Mouse (Mus musculus): ENCODE measurements at regions not wholly inside any gene's neighbourhood (a gene's known extent, or its start where the extent isn't known, plus 50 kb on each side); places are given as distances from the start of the nearest gene placed in this dataset.

GRCm38 (mm10) chr10:97381586-97381985 lies 97.8 kb upstream of the Dcn start:
- DNase-seq (ENCODE audit: low spot score in 2 of 2): peak in 1 of 2 experiments; percentile 31

DNA sequence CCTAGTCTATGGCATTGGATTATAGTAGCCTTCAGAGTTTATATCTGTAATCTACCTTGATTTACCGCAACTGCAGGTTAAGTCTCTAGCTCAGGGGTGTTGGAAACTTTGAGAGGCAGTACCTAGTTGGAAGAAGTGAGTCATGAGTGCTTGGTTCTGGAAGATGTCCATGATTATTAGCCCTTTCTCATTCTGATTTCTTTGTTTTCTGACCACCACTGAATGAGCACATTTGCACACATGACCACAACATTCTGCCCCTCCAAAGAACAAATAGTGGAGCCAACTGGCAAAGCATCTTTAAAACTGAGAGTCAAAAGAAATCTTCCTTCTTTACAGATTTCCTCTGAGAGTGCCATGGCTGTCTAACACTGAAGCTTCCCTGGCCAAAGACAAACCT lies 95.5 kb upstream of the Dcn start:
- DNase-seq (ENCODE audit: low spot score in 2 of 2): no peak

GRCm38 (mm10) chr10:97387196-97387876 lies 92.1 kb upstream of the Dcn start:
- DNase-seq (ENCODE audit: low spot score in 2 of 2): no peak

GRCm38 (mm10) chr10:97389647-97390590 lies 89.5 kb upstream of the Dcn start:
- DNase-seq (ENCODE audit: low spot score in 2 of 2): peak in 1 of 2 experiments; percentile 6

- DNase-seq (ENCODE audit: low spot score in 2 of 2): no peak
Measured at GRCm38 (mm10) chr10:97397062-97397771, 82.2 kb upstream of the Dcn start.

GRCm38 (mm10) chr10:97397896-97398295 lies 81.5 kb upstream of the Dcn start:
- no peak for DNase-seq (ENCODE audit: low spot score in 2 of 2)

- DNase-seq (ENCODE audit: low spot score in 2 of 2): no peak
Measured at GRCm38 (mm10) chr10:97402524-97402923, 76.9 kb upstream of the Dcn start.

DNA sequence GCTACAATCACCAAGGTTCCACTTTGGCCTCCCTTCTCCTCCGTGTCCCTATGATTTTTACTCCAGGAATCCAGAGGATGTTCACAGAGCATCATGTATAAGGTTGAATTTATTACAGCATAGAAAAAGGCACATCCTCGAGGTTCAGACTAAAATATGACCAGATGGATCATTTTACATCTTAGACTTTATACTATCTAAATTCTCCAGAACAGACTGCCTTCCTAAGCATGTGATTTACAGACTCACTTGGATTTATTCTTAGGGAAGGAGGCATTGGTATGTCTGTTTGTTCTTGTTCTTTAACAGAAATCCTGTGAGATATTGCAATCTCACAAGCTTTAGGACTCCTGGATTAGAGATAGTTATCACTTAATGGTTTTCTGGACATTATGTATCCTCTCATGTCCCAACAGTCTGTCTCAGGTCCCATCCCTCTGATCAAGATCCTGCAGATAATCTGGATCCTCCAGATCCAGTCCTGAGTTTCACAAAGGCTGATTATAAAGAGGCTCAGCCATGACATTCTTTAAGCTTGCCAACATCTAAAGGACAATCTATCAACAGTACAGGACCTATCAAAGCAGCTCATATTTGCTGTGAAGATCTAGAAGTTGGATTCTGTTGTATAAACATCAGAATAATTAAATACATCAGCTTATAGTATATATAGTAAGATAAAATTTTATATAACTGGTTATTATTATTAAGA lies 75.2 kb upstream of the Dcn start:
- DNase-seq (ENCODE audit: low spot score in 2 of 2): no peak

- no peak for DNase-seq (ENCODE audit: low spot score in 2 of 2)
Measured at GRCm38 (mm10) chr10:97409181-97409581, 70.2 kb upstream of the Dcn start.

- DNase-seq (ENCODE audit: low spot score in 2 of 2): no peak
Measured at GRCm38 (mm10) chr10:97409909-97410308, 69.5 kb upstream of the Dcn start.

- no peak for DNase-seq (ENCODE audit: low spot score in 2 of 2)
Measured at GRCm38 (mm10) chr10:97422579-97422978, 56.8 kb upstream of the Dcn start.

DNA sequence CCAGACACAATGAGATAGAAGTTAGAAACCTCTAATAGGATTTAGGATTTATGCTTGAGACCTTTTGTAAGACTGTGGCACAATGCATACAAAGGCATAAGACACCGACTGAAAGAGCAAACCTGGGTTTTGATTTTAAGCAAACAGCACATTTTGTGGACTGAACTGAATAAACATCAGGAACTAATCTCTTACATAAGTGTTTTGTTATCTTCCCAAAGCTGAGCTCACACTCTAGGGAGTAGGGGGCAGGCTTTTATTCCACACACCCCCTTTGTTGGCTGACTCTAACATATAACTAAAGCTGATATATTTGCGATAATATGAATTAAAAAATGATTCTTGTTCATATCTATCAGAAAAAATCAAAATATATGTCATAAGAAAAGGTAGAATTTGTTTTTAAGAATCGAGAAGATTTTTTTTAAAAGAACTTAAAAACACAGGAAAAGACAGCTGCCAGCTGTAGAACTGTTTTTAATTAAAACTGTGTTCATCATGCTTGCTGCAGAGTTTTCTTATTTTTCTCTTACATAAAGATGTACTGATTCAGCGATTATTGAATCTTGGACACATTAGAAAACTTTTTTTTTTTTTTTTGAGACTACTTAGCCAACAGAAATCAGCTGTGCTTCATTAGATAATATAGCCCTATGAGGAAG lies 56.2 kb upstream of the Dcn start:
- no peak for DNase-seq (ENCODE audit: low spot score in 2 of 2)

All from urinary bladder, postnatal 36 days (tissue).